Mouse (Mus musculus): ENCODE data around the gene Pitpnb.

- no peak for TF ChIP-seq POLR2A (IDR thresholded peaks at IDR 0.05; ENCODE audit: borderline replicate concordance, insufficient read depth, low read length)
- no peak for TF ChIP-seq CTCF (IDR thresholded peaks at IDR 0.05; ENCODE audit: borderline replicate concordance, insufficient read depth, low read depth, low read length)
These were observed 42.1 kb upstream of the Pitpnb start for GRCm38 (mm10) chr5:111288486-111288885.
